Mouse (Mus musculus): ENCODE measurements around the gene Adm2. TPM values are rescaled to one million over a fixed set of nuclear protein-coding genes. Genes with fewer than 3 reads are reported as not detected.

Gene Adm2
- total and polyA plus RNA-seq, 2 experiments from 2014 or later: not detected

DNA sequence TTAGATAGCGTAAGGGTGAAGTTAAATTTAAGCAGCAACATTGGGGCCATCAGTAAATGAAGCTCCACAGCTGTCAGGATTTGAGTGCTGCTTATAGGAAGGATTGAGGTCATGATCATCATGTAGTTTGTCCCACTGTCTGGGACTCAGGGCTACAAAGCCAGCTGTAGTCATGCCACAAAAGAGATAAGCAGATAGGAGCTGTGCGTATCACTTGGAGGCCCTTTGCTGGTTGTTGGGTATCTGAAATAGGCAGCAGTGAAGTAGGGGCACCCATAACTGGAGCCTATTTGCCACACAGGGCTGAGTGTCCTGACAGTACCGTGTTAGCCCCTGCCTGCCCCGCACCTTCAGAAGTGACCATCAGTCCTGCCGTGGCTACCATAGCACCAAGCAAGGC is 37.0 kb upstream of the Adm2 start:
- WGBS: 95% methylated on average over 5 of the region's 5 CpGs
- no peak for TF ChIP-seq CTCF (IDR thresholded peaks at IDR 0.05)
- Histone ChIP-seq H3K36me3 (ENCODE audit: insufficient read depth, low read length) (peaks cover 79% of the 10 kb centered on the region), H3K9ac (replicated peaks; ENCODE audit: low read length, poor library complexity, severe bottlenecking) (no peak overlapping the region), H3K9me3 (ENCODE audit: low read length) (no peaks in the 10 kb centered on the region), H3K4me1 (ENCODE audit: insufficient read depth, low read length) (no peaks in the 10 kb centered on the region), H3K27me3 (ENCODE audit: insufficient read depth, low read length) (no peaks in the 10 kb centered on the region), H3K27ac (ENCODE audit: low read depth, low read length) (no peak overlapping the region), H3K4me3 (ENCODE audit: low read depth, low read length) (no peak overlapping the region), H3K4me2 (ENCODE audit: low read depth, low read length, poor library complexity, severe bottlenecking) (no peak overlapping the region)
- ATAC-seq (ENCODE audit: low FRiP score) (no peak), DNase-seq (ENCODE audit: low spot score) (no peak)

DNA sequence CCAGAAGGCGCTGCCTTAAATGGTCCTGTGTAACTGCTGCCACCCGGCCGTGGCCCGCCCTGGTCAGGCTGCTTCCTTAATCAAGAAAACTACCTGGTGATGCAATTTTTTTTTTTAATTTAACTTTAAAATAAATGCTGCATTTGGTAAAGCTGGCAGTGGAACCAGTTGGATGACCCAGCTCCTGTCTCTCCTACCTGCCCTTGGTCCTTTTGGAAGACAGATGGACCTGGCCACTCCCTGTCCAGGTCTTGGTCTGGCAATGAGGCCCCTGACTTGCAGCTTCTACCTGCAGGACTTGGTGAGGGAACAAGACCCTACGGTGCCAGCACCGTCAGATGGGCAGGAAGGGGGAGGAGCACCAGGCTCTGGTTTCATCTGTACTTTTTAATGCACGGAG is 36.4 kb upstream of the Adm2 start:
- Histone ChIP-seq H3K9ac (replicated peaks; ENCODE audit: low read length, poor library complexity, severe bottlenecking) (no peak overlapping the region), H3K4me1 (ENCODE audit: insufficient read depth, low read length) (no peaks in the 10 kb centered on the region), H3K36me3 (ENCODE audit: insufficient read depth, low read length) (peaks cover 78% of the 10 kb centered on the region), H3K9me3 (ENCODE audit: low read length) (no peaks in the 10 kb centered on the region), H3K4me2 (ENCODE audit: low read depth, low read length, poor library complexity, severe bottlenecking) (no peak overlapping the region), H3K27me3 (ENCODE audit: insufficient read depth, low read length) (no peaks in the 10 kb centered on the region), H3K4me3 (ENCODE audit: low read depth, low read length) (no peak overlapping the region), H3K27ac (ENCODE audit: low read depth, low read length) (no peak overlapping the region)
- WGBS: 80% methylated on average over 7 of the region's 7 CpGs
- no peak for TF ChIP-seq CTCF (IDR thresholded peaks at IDR 0.05)
- ATAC-seq (ENCODE audit: low FRiP score) (no peak), DNase-seq (ENCODE audit: low spot score) (no peak)

DNA sequence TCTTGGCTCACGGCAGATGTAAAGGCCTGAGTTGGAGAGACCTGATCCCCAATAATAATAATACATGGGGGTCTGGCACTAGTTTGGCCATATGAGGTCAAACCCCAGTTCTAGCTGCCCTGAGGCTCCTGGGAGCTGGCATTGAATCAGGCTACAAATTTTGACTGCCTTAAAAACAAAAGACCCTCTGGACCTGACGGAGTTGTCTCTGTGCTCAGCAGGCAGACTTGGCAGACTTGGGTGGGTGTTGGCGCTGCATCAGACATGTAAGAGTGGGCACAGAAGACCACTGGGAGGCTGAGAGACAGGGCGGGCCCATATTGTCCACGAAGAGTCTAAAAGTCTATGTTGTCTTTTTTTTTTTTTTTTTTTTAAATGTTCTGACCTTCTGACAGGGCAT is 35.9 kb upstream of the Adm2 start:
- DNase-seq (ENCODE audit: low spot score) (no peak), ATAC-seq (ENCODE audit: low FRiP score) (no peak)
- H3K4me1 ChIP-seq (ENCODE audit: insufficient read depth, low read length): no peaks in the 10 kb centered on the region
- no peak overlapping the region for H3K9ac ChIP-seq (replicated peaks; ENCODE audit: low read length, poor library complexity, severe bottlenecking)
- no peak for TF ChIP-seq CTCF (IDR thresholded peaks at IDR 0.05)
- peaks cover 73% of the 10 kb centered on the region for H3K36me3 ChIP-seq (ENCODE audit: insufficient read depth, low read length)
- whole genome bisulfite sequencing: 77% methylated on average over 5 of the region's 5 CpGs
- H3K4me2 ChIP-seq (ENCODE audit: low read depth, low read length, poor library complexity, severe bottlenecking): no peak overlapping the region
- H3K27ac ChIP-seq (ENCODE audit: low read depth, low read length): no peak overlapping the region
- no peak overlapping the region for H3K4me3 ChIP-seq (ENCODE audit: low read depth, low read length)
- H3K9me3 ChIP-seq (ENCODE audit: low read length): no peaks in the 10 kb centered on the region
- no peaks in the 10 kb centered on the region for H3K27me3 ChIP-seq (ENCODE audit: insufficient read depth, low read length)

GRCm38 (mm10) chr15:89288227-89288767 is 34.2 kb upstream of the Adm2 start:
- no peak for TF ChIP-seq CTCF (IDR thresholded peaks at IDR 0.05)
- no peaks in the 10 kb centered on the region for H3K27me3 ChIP-seq (ENCODE audit: insufficient read depth, low read length)
- H3K4me3 ChIP-seq (ENCODE audit: low read depth, low read length): no peak overlapping the region
- H3K9ac ChIP-seq (replicated peaks; ENCODE audit: low read length, poor library complexity, severe bottlenecking): no peak overlapping the region
- no peaks in the 10 kb centered on the region for H3K9me3 ChIP-seq (ENCODE audit: low read length)
- no peaks in the 10 kb centered on the region for H3K4me1 ChIP-seq (ENCODE audit: insufficient read depth, low read length)
- DNase-seq (ENCODE audit: low spot score): no peak
- H3K27ac ChIP-seq (ENCODE audit: low read depth, low read length): 0 out of 2 replicates have a peak overlapping the region, but pooled peaks have one; percentile 18
- H3K36me3 ChIP-seq (ENCODE audit: insufficient read depth, low read length): peaks cover 64% of the 10 kb centered on the region
- 89% methylated on average over 23 of the region's 23 CpGs for WGBS
- ATAC-seq (ENCODE audit: low FRiP score): 0 out of 2 replicates have a peak, but pooled peaks have one; percentile 15
- no peak overlapping the region for H3K4me2 ChIP-seq (ENCODE audit: low read depth, low read length, poor library complexity, severe bottlenecking)

DNA sequence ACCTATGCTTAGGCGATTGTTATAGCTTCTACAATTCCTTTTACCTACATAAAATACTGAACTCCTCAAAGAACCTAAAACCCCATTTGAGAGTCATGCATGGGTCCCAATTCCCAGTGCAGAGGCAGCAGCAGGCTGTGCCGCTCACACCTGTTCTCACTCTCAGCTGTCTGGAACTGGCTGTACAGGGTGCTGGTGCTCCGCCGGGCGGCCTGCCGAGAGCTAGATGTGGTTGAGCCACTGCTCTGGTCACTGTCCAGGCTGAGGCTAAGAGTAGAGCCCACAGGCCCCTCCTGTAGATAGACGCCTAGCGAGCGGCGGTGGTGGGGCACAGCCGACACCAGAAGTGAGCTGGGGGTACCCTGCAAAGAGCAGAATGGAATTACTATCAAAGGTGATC is 33.1 kb upstream of the Adm2 start:
- no peak for TF ChIP-seq CTCF (IDR thresholded peaks at IDR 0.05)
- no peak overlapping the region for H3K4me2 ChIP-seq (ENCODE audit: low read depth, low read length, poor library complexity, severe bottlenecking)
- no peak overlapping the region for H3K27ac ChIP-seq (ENCODE audit: low read depth, low read length)
- 97% methylated on average over 11 of the region's 11 CpGs for WGBS
- H3K4me3 ChIP-seq (ENCODE audit: low read depth, low read length): no peak overlapping the region
- no peaks in the 10 kb centered on the region for H3K27me3 ChIP-seq (ENCODE audit: insufficient read depth, low read length)
- no peak for DNase-seq (ENCODE audit: low spot score)
- peaks cover 64% of the 10 kb centered on the region for H3K36me3 ChIP-seq (ENCODE audit: insufficient read depth, low read length)
- ATAC-seq (ENCODE audit: low FRiP score): no peak
- no peaks in the 10 kb centered on the region for H3K4me1 ChIP-seq (ENCODE audit: insufficient read depth, low read length)
- H3K9ac ChIP-seq (replicated peaks; ENCODE audit: low read length, poor library complexity, severe bottlenecking): no peak overlapping the region
- H3K9me3 ChIP-seq (ENCODE audit: low read length): no peaks in the 10 kb centered on the region

- no peak for TF ChIP-seq CTCF (IDR thresholded peaks at IDR 0.05)
- no peaks in the 10 kb centered on the region for H3K27me3 ChIP-seq (ENCODE audit: insufficient read depth, low read length)
- H3K27ac ChIP-seq (ENCODE audit: low read depth, low read length): no peak overlapping the region
- H3K9ac ChIP-seq (replicated peaks; ENCODE audit: low read length, poor library complexity, severe bottlenecking): no peak overlapping the region
- ATAC-seq (ENCODE audit: low FRiP score) (no peak), DNase-seq (ENCODE audit: low spot score) (no peak)
- no peaks in the 10 kb centered on the region for H3K9me3 ChIP-seq (ENCODE audit: low read length)
- H3K4me2 ChIP-seq (ENCODE audit: low read depth, low read length, poor library complexity, severe bottlenecking): no peak overlapping the region
- H3K4me1 ChIP-seq (ENCODE audit: insufficient read depth, low read length): no peaks in the 10 kb centered on the region
- no peak overlapping the region for H3K4me3 ChIP-seq (ENCODE audit: low read depth, low read length)
- WGBS: 91% methylated on average over 3 of the region's 3 CpGs
- H3K36me3 ChIP-seq (ENCODE audit: insufficient read depth, low read length): peaks cover 76% of the 10 kb centered on the region
Observed at GRCm38 (mm10) chr15:89291521-89291920, 31.0 kb upstream of the Adm2 start.

Data from midbrain, postnatal 0 days (tissue).